Mouse (Mus musculus): ENCODE measurements at regions not wholly inside any gene's neighbourhood (a gene's known extent, or its start where the extent isn't known, plus 50 kb on each side); places are given as distances from the start of the nearest gene placed in this dataset.

DNA sequence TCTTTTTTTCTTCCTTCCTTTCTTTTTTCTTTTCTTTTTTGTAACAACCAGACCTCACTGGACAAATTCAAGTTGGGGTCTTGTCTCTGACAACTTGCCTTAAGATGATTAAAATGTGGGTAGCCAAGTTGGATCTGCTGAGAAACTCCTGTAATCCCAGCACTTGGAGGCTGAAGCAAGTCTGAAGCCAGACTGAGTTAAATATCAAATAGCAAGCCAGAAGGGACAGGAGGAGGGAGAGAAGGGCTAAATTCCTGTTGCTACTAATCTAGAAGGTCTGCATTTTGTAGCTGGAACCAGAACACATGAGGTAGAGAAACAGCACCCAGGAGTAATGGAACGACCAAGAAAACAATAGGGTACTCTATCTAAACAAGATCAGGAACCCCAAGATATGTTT, 67.7 kb upstream of the Col1a2 start:
- WGBS = 48% methylated on average over 1 of the region's 1 CpGs
- no peak overlapping the region for H3K4me2 ChIP-seq (replicated peaks; ENCODE audit: low read depth)
- H3K27me3 ChIP-seq (ENCODE audit: control insufficient read depth, insufficient read depth, low read length) = no peaks in the 10 kb centered on the region
- H3K36me3 ChIP-seq (ENCODE audit: control insufficient read depth, insufficient read depth, low read length) = no peaks in the 10 kb centered on the region
- no peak overlapping the region for H3K27ac ChIP-seq (replicated peaks)
- H3K9ac ChIP-seq (ENCODE audit: low read length) = no peak overlapping the region
- no peak for DNase-seq (ENCODE audit: low spot score)
- no peaks in the 10 kb centered on the region for H3K9me3 ChIP-seq (ENCODE audit: control insufficient read depth, low read length)
- TF ChIP-seq CTCF (IDR thresholded peaks at IDR 0.05; ENCODE audit: low read depth) (no peak), EP300 (optimal IDR thresholded peaks at IDR 0.05) (no peak)
- H3K4me1 ChIP-seq (replicated peaks; ENCODE audit: control insufficient read depth, insufficient read depth) = no peaks in the 10 kb centered on the region
- no peak for ATAC-seq (ENCODE audit: low FRiP score, low TSS enrichment)
- H3K4me3 ChIP-seq (ENCODE audit: low read depth, low read length) = no peak overlapping the region

- DNase-seq (ENCODE audit: low spot score) = no peak
- Histone ChIP-seq H3K4me1 (replicated peaks; ENCODE audit: control insufficient read depth, insufficient read depth) (no peaks in the 10 kb centered on the region), H3K4me2 (replicated peaks; ENCODE audit: low read depth) (no peak overlapping the region), H3K36me3 (ENCODE audit: control insufficient read depth, insufficient read depth, low read length) (no peaks in the 10 kb centered on the region), H3K9ac (ENCODE audit: low read length) (no peak overlapping the region), H3K27me3 (ENCODE audit: control insufficient read depth, insufficient read depth, low read length) (no peaks in the 10 kb centered on the region), H3K27ac (replicated peaks) (no peak overlapping the region), H3K9me3 (ENCODE audit: control insufficient read depth, low read length) (no peaks in the 10 kb centered on the region), H3K4me3 (ENCODE audit: low read depth, low read length) (no peak overlapping the region)
- WGBS = 59% methylated on average over 4 of the region's 4 CpGs
- ATAC-seq (ENCODE audit: low FRiP score, low TSS enrichment) = no peak
- no peak for TF ChIP-seq EP300 (optimal IDR thresholded peaks at IDR 0.05)
- TF ChIP-seq CTCF (IDR thresholded peaks at IDR 0.05; ENCODE audit: low read depth) = no peak
Observed at GRCm38 (mm10) chr6:4441618-4442167, 62.9 kb upstream of the Col1a2 start.

DNA sequence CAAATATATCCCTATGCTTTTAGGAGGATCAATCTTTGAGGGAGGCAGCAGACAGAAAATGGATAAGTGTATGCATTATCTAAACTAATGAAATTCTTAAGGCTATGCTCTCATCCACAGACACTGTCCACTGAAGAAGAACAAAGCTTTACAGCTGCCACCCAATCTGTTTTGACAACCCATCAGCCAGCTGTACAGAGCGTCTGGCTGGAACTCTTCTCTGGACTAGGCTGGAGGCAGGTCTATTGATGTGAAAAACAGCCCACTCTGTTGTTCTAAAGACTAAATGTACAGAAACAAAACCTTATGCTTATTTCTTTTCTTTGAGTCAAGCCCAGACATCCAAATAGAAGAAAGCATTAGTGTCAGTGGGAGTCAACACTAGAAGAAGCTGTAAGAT, 58.7 kb upstream of the Col1a2 start:
- H3K27me3 ChIP-seq (ENCODE audit: control insufficient read depth, insufficient read depth, low read length) = no peaks in the 10 kb centered on the region
- TF ChIP-seq CTCF (IDR thresholded peaks at IDR 0.05; ENCODE audit: low read depth) (no peak), EP300 (optimal IDR thresholded peaks at IDR 0.05) (no peak)
- H3K27ac ChIP-seq (replicated peaks) = no peak overlapping the region
- no peaks in the 10 kb centered on the region for H3K36me3 ChIP-seq (ENCODE audit: control insufficient read depth, insufficient read depth, low read length)
- no peak overlapping the region for H3K9ac ChIP-seq (ENCODE audit: low read length)
- H3K4me2 ChIP-seq (replicated peaks; ENCODE audit: low read depth) = no peak overlapping the region
- no peak for ATAC-seq (ENCODE audit: low FRiP score, low TSS enrichment)
- WGBS = 50% methylated on average over 1 of the region's 1 CpGs
- no peaks in the 10 kb centered on the region for H3K9me3 ChIP-seq (ENCODE audit: control insufficient read depth, low read length)
- H3K4me1 ChIP-seq (replicated peaks; ENCODE audit: control insufficient read depth, insufficient read depth) = no peaks in the 10 kb centered on the region
- H3K4me3 ChIP-seq (ENCODE audit: low read depth, low read length) = no peak overlapping the region
- DNase-seq (ENCODE audit: low spot score) = no peak

GRCm38 (mm10) chr6:4451227-4451626, 53.4 kb upstream of the Col1a2 start:
- Histone ChIP-seq H3K9ac (ENCODE audit: low read length) (no peak overlapping the region), H3K27me3 (ENCODE audit: control insufficient read depth, insufficient read depth, low read length) (no peaks in the 10 kb centered on the region), H3K4me2 (replicated peaks; ENCODE audit: low read depth) (no peak overlapping the region), H3K4me3 (ENCODE audit: low read depth, low read length) (no peak overlapping the region), H3K36me3 (ENCODE audit: control insufficient read depth, insufficient read depth, low read length) (no peaks in the 10 kb centered on the region), H3K4me1 (replicated peaks; ENCODE audit: control insufficient read depth, insufficient read depth) (0 out of 2 replicates have a peak, but pooled peaks cover 5% of the 10 kb centered on the region), H3K27ac (replicated peaks) (no peak overlapping the region), H3K9me3 (ENCODE audit: control insufficient read depth, low read length) (no peaks in the 10 kb centered on the region)
- 92% methylated on average over 2 of the region's 2 CpGs for WGBS
- DNase-seq (ENCODE audit: low spot score) (no peak), ATAC-seq (ENCODE audit: low FRiP score, low TSS enrichment) (no peak)
- TF ChIP-seq EP300 (optimal IDR thresholded peaks at IDR 0.05) (no peak), CTCF (IDR thresholded peaks at IDR 0.05; ENCODE audit: low read depth) (no peak)
